Mouse (Mus musculus): ENCODE results near the gene Fam69b. TPM values are rescaled to one million over a fixed set of nuclear protein-coding genes. Genes with fewer than 3 reads are reported as not detected.

The Fam69b gene
- polyA plus RNA-seq, 1 experiment from 2014 or later, result 4.6 TPM

GRCm38 (mm10) chr2:26601595-26601994 is 26.7 kb upstream of the Fam69b start:
- Histone ChIP-seq H3K27ac (no peak overlapping the region), H3K4me1 (peaks cover 50% of the 10 kb centered on the region), H3K36me3 (no peaks in the 10 kb centered on the region; the same call in 1 of the 2 replicates), H3K9me3 (replicated peaks) (no peaks in the 10 kb centered on the region), H3K4me3 (no peak overlapping the region), H3K4me2 (no peak overlapping the region), H3K27me3 (replicated peaks) (peaks cover 37% of the 10 kb centered on the region), H3K9ac (no peak overlapping the region)
- no peak for ATAC-seq
- 71% methylated on average over 1 of the region's 1 CpGs for WGBS (ENCODE audit: insufficient replicate concordance)

- peaks cover 60% of the 10 kb centered on the region for H3K4me1 ChIP-seq
- H3K27ac ChIP-seq, result no peak overlapping the region
- peaks cover 46% of the 10 kb centered on the region for H3K27me3 ChIP-seq (replicated peaks)
- ATAC-seq, result no peak
- no peaks in the 10 kb centered on the region for H3K36me3 ChIP-seq
- peak overlapping the region; percentile 63 for H3K4me3 ChIP-seq
- 0 out of 2 replicates have a peak overlapping the region, but pooled peaks have one; percentile 71 for H3K9ac ChIP-seq
- H3K9me3 ChIP-seq (replicated peaks), result no peaks in the 10 kb centered on the region
- H3K4me2 ChIP-seq, result peak overlapping the region; percentile 90
- 73% methylated on average over 5 of the region's 5 CpGs for WGBS (ENCODE audit: insufficient replicate concordance)
Observed at GRCm38 (mm10) chr2:26602631-26603030, 25.6 kb upstream of the Fam69b start.

GRCm38 (mm10) chr2:26603159-26603558 is 25.1 kb upstream of the Fam69b start:
- Histone ChIP-seq H3K36me3 (no peaks in the 10 kb centered on the region), H3K27ac (peak overlapping the region; percentile 72), H3K4me3 (peak overlapping the region; percentile 63), H3K9me3 (replicated peaks) (no peaks in the 10 kb centered on the region), H3K27me3 (replicated peaks) (peaks cover 47% of the 10 kb centered on the region), H3K4me2 (peak overlapping the region; percentile 90), H3K9ac (peak overlapping the region; percentile 71), H3K4me1 (peaks cover 64% of the 10 kb centered on the region)
- no peak for ATAC-seq
- 9% methylated on average over 6 of the region's 6 CpGs for WGBS (ENCODE audit: insufficient replicate concordance)

DNA sequence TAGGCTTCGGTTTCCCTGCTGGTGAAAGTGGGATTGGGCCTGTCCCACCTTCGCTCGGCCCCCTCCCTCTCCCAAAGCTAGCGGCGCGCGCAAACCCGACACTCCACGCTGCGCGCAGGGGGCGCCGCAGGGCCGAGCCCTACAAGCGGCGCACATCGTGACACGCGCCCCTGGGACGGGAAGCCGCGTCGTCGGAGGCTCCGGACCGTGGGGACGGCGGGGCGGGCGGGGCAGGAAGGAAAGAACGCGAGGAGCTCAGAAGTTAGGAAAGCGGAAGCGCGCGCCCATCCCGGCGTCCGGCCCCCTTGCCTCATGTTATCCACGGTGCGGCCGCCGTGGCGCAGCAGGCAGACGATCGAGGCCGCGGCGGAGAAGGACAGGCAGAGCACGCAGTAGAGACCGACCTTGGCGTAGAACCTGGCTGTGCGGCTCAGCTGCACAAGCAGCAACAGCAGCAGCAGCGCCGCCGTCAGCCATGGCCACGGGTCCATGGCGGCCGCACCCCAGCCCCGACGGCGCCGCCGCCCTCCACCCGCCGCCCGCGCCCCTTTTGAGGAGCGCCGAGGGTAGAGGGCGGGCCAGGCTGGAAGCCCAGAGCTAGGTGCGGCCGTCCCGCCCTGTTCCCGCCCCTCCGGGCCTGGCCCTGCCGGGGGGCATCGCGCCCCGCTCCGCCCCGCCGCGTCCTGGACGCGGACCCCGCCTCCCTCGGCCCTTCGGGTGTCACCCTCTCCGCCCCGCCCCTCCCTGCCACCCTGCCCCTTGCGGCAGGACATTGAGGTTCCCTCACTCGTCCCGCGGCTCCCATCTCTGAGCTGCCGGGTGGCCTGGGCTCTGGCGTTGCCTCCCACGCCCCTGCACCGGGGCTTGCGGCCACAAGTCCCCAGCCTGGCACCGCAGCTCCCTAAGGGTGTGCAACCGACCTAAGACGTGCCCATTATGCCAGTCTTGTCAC is 24.3 kb upstream of the Fam69b start, which contains the start of gene Agpat2:
Gene Agpat2 (minus strand): TSS at position 698 of the 952 bp plus-strand sequence.
- Histone ChIP-seq H3K27ac (peak within 1 kb of the TSS; percentile 72), H3K9me3 (replicated peaks) (no peaks in the 10 kb centered on the region), H3K4me1 (peaks cover 64% of the 10 kb centered on the region), H3K27me3 (replicated peaks) (peaks cover 47% of the 10 kb centered on the region), H3K4me3 (peak within 1 kb of the TSS; percentile 63), H3K9ac (peak within 1 kb of the TSS; percentile 71), H3K4me2 (peak within 1 kb of the TSS; percentile 90), H3K36me3 (no peaks in the 10 kb centered on the region)
- under 1% methylated on average over 84 of the region's 103 CpGs for WGBS (ENCODE audit: insufficient replicate concordance)
- ATAC-seq, result peak; percentile 77

DNA sequence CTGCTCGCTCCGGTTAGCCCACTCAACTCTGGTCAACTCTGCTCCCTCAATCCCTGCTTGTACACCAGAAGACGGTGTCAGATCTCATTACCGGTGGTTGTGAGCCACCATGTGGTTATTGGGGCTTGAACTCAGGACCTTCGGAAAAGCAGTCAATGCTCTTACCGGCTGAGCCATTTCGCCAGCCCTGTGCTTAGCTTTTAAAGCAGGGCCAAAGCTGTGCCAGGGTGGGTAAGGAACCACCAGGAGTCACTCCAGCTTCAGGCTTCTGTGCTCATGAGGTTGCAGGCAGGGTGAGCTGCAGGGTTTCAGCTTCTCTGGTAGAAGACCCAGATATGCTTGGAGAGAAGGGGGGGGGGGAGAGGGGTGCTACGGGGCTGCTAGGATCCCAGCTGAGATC is 22.9 kb upstream of the Fam69b start:
- ATAC-seq, result no peak
- H3K36me3 ChIP-seq, result no peaks in the 10 kb centered on the region
- peaks cover 47% of the 10 kb centered on the region for H3K27me3 ChIP-seq (replicated peaks)
- WGBS (ENCODE audit: insufficient replicate concordance), result 75% methylated on average over 8 of the region's 8 CpGs
- no peak overlapping the region for H3K4me2 ChIP-seq
- H3K27ac ChIP-seq, result no peak overlapping the region
- H3K9ac ChIP-seq, result no peak overlapping the region
- no peak overlapping the region for H3K4me3 ChIP-seq
- no peaks in the 10 kb centered on the region for H3K9me3 ChIP-seq (replicated peaks)
- peaks cover 51% of the 10 kb centered on the region for H3K4me1 ChIP-seq

GRCm38 (mm10) chr2:26606579-26606978 is 21.7 kb upstream of the Fam69b start:
- Histone ChIP-seq H3K4me1 (peaks cover 47% of the 10 kb centered on the region), H3K9me3 (replicated peaks) (no peaks in the 10 kb centered on the region), H3K36me3 (no peaks in the 10 kb centered on the region), H3K27me3 (replicated peaks) (peaks cover 47% of the 10 kb centered on the region), H3K9ac (no peak overlapping the region), H3K4me3 (no peak overlapping the region), H3K4me2 (no peak overlapping the region), H3K27ac (no peak overlapping the region)
- 56% methylated on average over 3 of the region's 3 CpGs for WGBS (ENCODE audit: insufficient replicate concordance)
- no peak for ATAC-seq

GRCm38 (mm10) chr2:26607056-26607910 is 21.0 kb upstream of the Fam69b start:
- peaks cover 40% of the 10 kb centered on the region for H3K4me1 ChIP-seq
- WGBS (ENCODE audit: insufficient replicate concordance), result 42% methylated on average over 5 of the region's 6 CpGs
- no peak overlapping the region for H3K4me2 ChIP-seq
- ATAC-seq, result no peak
- H3K27ac ChIP-seq, result no peak overlapping the region
- no peaks in the 10 kb centered on the region for H3K9me3 ChIP-seq (replicated peaks)
- no peak overlapping the region for H3K9ac ChIP-seq
- H3K4me3 ChIP-seq, result no peak overlapping the region
- H3K36me3 ChIP-seq, result no peaks in the 10 kb centered on the region
- H3K27me3 ChIP-seq (replicated peaks), result peaks cover 47% of the 10 kb centered on the region

DNA sequence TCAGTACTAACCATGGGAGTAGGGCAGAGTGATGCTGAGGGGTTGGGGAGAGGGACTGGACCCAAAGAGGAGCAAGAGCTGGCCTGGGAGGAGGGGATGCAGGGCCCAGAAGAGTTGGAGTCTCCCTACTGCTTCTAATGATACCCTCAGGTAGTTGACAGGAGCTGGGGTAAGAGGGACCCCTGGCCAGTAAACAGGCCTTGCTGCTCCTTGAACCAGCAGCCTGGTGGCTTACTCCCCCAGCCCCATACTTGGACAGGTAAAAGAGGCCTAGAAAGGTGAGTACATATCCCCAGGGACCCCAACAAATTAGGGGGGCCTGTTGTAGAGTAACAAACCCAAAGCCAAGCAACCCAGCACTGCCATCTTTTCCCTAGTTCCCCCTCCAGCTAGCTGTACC is 19.5 kb upstream of the Fam69b start:
- Histone ChIP-seq H3K9me3 (replicated peaks) (no peaks in the 10 kb centered on the region), H3K4me3 (no peak overlapping the region), H3K27ac (no peak overlapping the region), H3K27me3 (replicated peaks) (peaks cover 37% of the 10 kb centered on the region), H3K4me2 (no peak overlapping the region), H3K4me1 (peaks cover 25% of the 10 kb centered on the region), H3K9ac (no peak overlapping the region), H3K36me3 (no peaks in the 10 kb centered on the region)
- no peak for ATAC-seq

- H3K4me1 ChIP-seq, result peaks cover 20% of the 10 kb centered on the region
- peaks cover 32% of the 10 kb centered on the region for H3K27me3 ChIP-seq (replicated peaks)
- no peak overlapping the region for H3K4me2 ChIP-seq
- no peak overlapping the region for H3K9ac ChIP-seq
- H3K9me3 ChIP-seq (replicated peaks), result no peaks in the 10 kb centered on the region
- H3K4me3 ChIP-seq, result no peak overlapping the region
- H3K27ac ChIP-seq, result no peak overlapping the region
- H3K36me3 ChIP-seq, result no peaks in the 10 kb centered on the region
- no peak for ATAC-seq
Observed at GRCm38 (mm10) chr2:26609261-26609661, 19.0 kb upstream of the Fam69b start.

DNA sequence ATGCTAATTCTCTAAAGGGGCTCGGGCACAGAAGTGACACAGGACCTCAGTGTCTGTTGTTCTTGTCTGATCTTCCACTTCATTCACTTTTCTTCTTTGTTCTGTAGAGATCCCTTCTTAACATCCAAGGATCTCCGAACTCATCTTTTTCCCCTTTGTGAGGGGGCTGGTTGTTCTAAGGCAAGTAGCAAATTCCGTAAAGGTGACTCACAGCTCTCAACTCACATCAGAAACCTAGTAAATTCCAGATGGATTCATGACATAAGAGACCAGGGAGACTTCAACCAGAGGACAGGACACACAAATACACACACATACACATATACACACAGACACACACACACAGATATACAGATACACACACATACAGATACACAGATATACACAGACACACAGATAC is 17.7 kb upstream of the Fam69b start:
- H3K27ac ChIP-seq, result no peak overlapping the region
- no peak for ATAC-seq
- no peak overlapping the region for H3K4me3 ChIP-seq
- H3K9ac ChIP-seq, result no peak overlapping the region
- H3K9me3 ChIP-seq (replicated peaks), result no peaks in the 10 kb centered on the region
- H3K36me3 ChIP-seq, result no peaks in the 10 kb centered on the region
- H3K4me2 ChIP-seq, result no peak overlapping the region
- H3K4me1 ChIP-seq, result peaks cover 13% of the 10 kb centered on the region; the same call in 1 of the 2 replicates
- WGBS (ENCODE audit: insufficient replicate concordance), result 73% methylated on average over 3 of the region's 3 CpGs
- H3K27me3 ChIP-seq (replicated peaks), result peaks cover 21% of the 10 kb centered on the region

GRCm38 (mm10) chr2:26611054-26611453 is 17.2 kb upstream of the Fam69b start:
- Histone ChIP-seq H3K4me3 (no peak overlapping the region), H3K27me3 (replicated peaks) (peaks cover 16% of the 10 kb centered on the region), H3K9ac (no peak overlapping the region), H3K9me3 (replicated peaks) (no peaks in the 10 kb centered on the region), H3K36me3 (no peaks in the 10 kb centered on the region), H3K4me1 (peaks cover 13% of the 10 kb centered on the region; the same call in 1 of the 2 replicates), H3K4me2 (no peak overlapping the region), H3K27ac (no peak overlapping the region)
- ATAC-seq, result 0 out of 2 replicates have a peak, but pooled peaks have one; percentile 13

- ATAC-seq, result no peak
- no peak overlapping the region for H3K4me3 ChIP-seq
- H3K4me1 ChIP-seq, result peaks cover 11% of the 10 kb centered on the region; the same call in 1 of the 2 replicates
- H3K27me3 ChIP-seq (replicated peaks), result peaks cover 11% of the 10 kb centered on the region; the same call in 1 of the 2 replicates
- no peaks in the 10 kb centered on the region for H3K36me3 ChIP-seq
- no peak overlapping the region for H3K4me2 ChIP-seq
- no peak overlapping the region for H3K9ac ChIP-seq
- H3K9me3 ChIP-seq (replicated peaks), result no peaks in the 10 kb centered on the region
- no peak overlapping the region for H3K27ac ChIP-seq
Observed at GRCm38 (mm10) chr2:26611896-26612295, 16.4 kb upstream of the Fam69b start.
